Mouse (Mus musculus) ES-Bruce4 (cell line): ENCODE data around the gene Anp32a. TPM values are rescaled to one million over a fixed set of nuclear protein-coding genes. Genes with fewer than 3 reads are reported as not detected.

Source experiments
- H3K27ac ChIP-seq: 2 replicates; pipeline ENCODE4 v1.5.1; 2012; ENCODE audit warnings: low read length, inconsistent platforms; ENCODE audit not compliant: insufficient read depth
- H3K27me3 ChIP-seq: 2 replicates; pipeline ENCODE4 v1.6.1; 2012; ENCODE audit warnings: mild to moderate bottlenecking, low read length, inconsistent platforms; ENCODE audit not compliant: control insufficient read depth, poor library complexity, insufficient read depth, severe bottlenecking
- H3K36me3 ChIP-seq: 2 replicates; pipeline ENCODE4 v1.6.1; 2012; ENCODE audit warnings: inconsistent platforms, mild to moderate bottlenecking, low read length, moderate library complexity; ENCODE audit not compliant: control insufficient read depth, poor library complexity, insufficient read depth, severe bottlenecking
- H3K4me1 ChIP-seq: one replicate; pipeline ENCODE4 v1.8.1; 2011; ENCODE audit warnings: low read length; ENCODE audit not compliant: control insufficient read depth, insufficient read depth
- H3K4me3 ChIP-seq: 2 replicates; pipeline ENCODE4 v1.5.1; 2011; ENCODE audit warnings: low read depth, mild to moderate bottlenecking, low read length
- H3K9ac ChIP-seq: 2 replicates; pipeline ENCODE4 v1.6.1; 2012; ENCODE audit warnings: low read depth, mild to moderate bottlenecking, inconsistent platforms; ENCODE audit not compliant: poor library complexity, severe bottlenecking
- H3K9me3 ChIP-seq: replicated peaks from 2 replicates; pipeline ENCODE4 v1.6.1; 2012; ENCODE audit warnings: mild to moderate bottlenecking, low read length, inconsistent platforms; ENCODE audit not compliant: control insufficient read depth, poor library complexity, insufficient read depth, severe bottlenecking
- CTCF ChIP-seq: IDR thresholded peaks from one replicate; pipeline ENCODE4 v1.8.1; 2011; ENCODE audit warnings: low read depth, low read length
- EP300 ChIP-seq: IDR thresholded peaks from 2 replicates; pipeline ENCODE4 v1.6.1; 2011; ENCODE audit warnings: low read depth, low read length; ENCODE audit not compliant: insufficient read depth
- POLR2A ChIP-seq: IDR thresholded peaks from one replicate; pipeline ENCODE4 v1.8.1; 2011; ENCODE audit warnings: low read length; ENCODE audit not compliant: insufficient read depth
- polyA plus RNA-seq: library from polyadenylated mRNA; stranded (reverse); fragments of >200 nt; gene quantifications from 2 replicates; pipeline ENCODE4 v1.2.4, GENCODE M21; 2011; ENCODE audit warnings: low read depth; ENCODE audit not compliant: missing spikeins, insufficient read depth, insufficient read length

Anp32a gene
- polyA plus RNA-seq, 1 experiment, result 779 TPM

DNA sequence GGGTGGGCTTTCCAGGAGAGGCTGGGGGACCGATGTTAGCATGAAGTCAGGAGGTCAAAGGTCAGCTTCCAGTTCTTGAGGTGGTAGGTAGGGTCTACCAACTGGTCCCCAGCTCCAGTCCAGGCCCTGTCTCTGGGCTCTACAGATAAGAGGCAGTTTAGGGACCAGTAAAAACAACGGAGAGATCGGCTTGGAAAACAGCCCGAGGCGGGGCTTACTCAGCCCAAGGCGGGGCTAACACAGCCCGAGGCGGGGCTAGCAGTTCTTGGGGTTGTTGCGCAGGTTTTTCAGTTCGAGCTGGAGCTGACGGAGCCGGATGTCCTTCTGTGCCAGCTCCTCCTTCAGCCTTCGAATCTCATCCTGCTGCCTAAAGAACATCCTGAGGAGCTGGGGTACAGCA is 79.9 kb downstream of the Anp32a start:
- Histone ChIP-seq H3K9ac (peak overlapping the region; percentile 31; the same call in 1 of the 2 replicates), H3K36me3 (no peaks in the 10 kb centered on the region), H3K27me3 (no peaks in the 10 kb centered on the region), H3K9me3 (no peaks in the 10 kb centered on the region), H3K4me3 (peak overlapping the region; percentile 57), H3K27ac (no peak overlapping the region), H3K4me1 (no peaks in the 10 kb centered on the region)
- no peak for TF ChIP-seq CTCF
- no peak for TF ChIP-seq EP300
- no peak for TF ChIP-seq POLR2A

DNA sequence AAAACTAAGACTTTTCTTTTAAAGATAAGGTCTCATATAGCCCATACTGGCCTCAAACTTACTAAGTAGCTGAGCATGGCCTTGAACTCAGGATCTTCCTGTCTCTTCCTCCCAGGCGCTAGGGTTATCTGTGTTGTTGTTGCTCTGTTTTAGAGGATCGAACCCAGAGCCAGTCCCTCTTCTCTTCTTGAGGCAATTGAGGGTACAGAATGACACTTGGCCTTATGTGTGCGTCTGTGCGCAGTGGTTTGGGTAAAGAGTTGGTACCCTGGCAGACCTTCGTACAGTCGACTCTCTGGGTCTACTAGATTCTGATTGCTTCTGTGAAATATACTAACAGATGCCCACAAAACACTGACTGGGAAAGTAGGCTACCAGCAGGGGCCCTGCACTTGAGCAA is 80.8 kb downstream of the Anp32a start:
- Histone ChIP-seq H3K27ac (no peak overlapping the region), H3K36me3 (no peaks in the 10 kb centered on the region), H3K4me1 (no peaks in the 10 kb centered on the region), H3K27me3 (no peaks in the 10 kb centered on the region), H3K4me3 (no peak overlapping the region), H3K9me3 (no peaks in the 10 kb centered on the region), H3K9ac (no peak overlapping the region)
- TF ChIP-seq EP300, result no peak
- TF ChIP-seq POLR2A, result no peak
- no peak for TF ChIP-seq CTCF

DNA sequence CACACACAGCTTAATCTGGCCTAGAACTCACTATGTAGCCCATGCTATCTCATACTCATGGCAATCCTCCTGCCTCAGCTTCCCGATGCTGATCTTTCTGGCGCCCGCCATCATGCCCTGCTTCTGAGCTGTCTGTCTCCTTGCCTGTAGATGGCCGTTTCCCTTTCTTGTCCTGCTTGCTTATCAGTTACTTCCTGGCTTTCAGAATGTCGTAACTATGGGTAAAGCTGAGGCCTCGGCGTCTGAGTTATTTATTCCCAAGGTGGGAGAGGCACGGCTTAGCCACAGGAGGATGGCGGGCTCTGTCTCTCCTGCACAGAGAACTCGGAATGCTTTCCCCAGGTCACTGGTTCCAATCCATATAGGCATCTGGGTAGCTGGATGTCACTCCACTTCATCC is 81.8 kb downstream of the Anp32a start:
- Histone ChIP-seq H3K4me1 (no peaks in the 10 kb centered on the region), H3K27ac (no peak overlapping the region), H3K9ac (no peak overlapping the region), H3K9me3 (no peaks in the 10 kb centered on the region), H3K27me3 (no peaks in the 10 kb centered on the region), H3K36me3 (no peaks in the 10 kb centered on the region), H3K4me3 (no peak overlapping the region)
- no peak for TF ChIP-seq EP300
- TF ChIP-seq POLR2A, result no peak
- TF ChIP-seq CTCF, result no peak

DNA sequence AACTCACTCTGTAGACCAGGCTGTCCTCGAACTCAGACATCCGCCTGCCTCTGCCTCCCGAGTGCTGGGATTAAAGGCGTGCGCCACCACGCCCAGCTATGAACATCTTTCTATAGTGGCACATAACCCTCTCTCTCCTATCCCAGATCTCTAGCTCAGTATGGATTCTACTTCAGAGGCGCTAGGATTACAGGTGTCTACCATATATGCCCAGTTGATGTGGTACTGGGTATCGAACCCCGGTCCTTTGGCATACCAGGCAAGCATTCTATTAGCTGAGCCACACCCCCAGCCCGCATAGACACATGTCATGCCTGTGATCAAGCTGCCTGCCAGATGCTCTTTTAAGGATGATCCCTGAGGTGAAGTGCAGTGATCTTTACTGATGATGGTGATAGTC is 82.8 kb downstream of the Anp32a start:
- Histone ChIP-seq H3K9ac (no peak overlapping the region), H3K9me3 (no peaks in the 10 kb centered on the region), H3K36me3 (no peaks in the 10 kb centered on the region), H3K4me3 (no peak overlapping the region), H3K4me1 (no peaks in the 10 kb centered on the region), H3K27me3 (no peaks in the 10 kb centered on the region), H3K27ac (no peak overlapping the region)
- TF ChIP-seq CTCF, result no peak
- no peak for TF ChIP-seq EP300
- no peak for TF ChIP-seq POLR2A

DNA sequence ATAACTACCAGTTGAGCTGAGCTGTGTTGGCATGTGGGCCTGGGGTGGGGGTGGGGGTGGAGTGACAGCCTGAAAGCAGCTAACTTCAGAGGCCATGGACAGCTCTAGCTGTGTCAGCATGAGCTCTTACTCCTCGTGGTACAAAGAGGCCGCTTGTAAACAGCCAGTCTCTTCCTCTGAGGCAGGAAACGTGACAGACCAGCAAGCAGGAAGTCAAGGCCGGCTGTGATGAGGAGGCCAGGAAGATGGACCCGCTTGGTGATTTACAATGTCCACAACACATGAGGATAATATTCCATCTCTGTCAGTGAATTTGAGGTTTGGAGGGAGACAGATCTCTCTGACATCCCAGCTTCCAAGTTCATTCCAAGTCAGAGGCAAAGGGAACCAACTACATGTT is 84.2 kb downstream of the Anp32a start:
- Histone ChIP-seq H3K27ac (no peak overlapping the region), H3K36me3 (no peaks in the 10 kb centered on the region), H3K9me3 (no peaks in the 10 kb centered on the region)

DNA sequence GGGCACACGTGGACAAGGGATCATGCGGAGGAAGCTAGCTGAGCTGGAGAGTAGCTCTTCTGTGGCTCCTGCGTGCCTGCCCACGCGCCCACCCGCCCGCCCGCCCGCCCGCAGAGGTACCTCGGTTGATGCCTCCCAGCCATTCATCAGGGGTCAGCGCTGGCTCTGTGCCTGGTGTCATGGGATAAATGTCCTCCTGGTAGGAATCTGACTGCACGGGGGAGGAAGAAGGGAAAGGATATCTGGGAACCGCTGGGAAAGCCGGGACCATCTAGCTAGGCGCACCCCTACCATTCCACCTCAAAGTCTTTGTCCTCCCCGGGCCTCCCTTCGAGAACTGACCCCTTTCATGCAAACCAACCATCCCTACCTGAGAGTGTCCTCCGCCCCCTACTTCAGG is 84.9 kb downstream of the Anp32a start:
- no peaks in the 10 kb centered on the region for H3K9me3 ChIP-seq
- H3K27ac ChIP-seq, result no peak overlapping the region
- TF ChIP-seq EP300, result no peak
- TF ChIP-seq POLR2A, result no peak
- TF ChIP-seq CTCF, result no peak
- no peak overlapping the region for H3K9ac ChIP-seq
- no peaks in the 10 kb centered on the region for H3K4me1 ChIP-seq
- no peaks in the 10 kb centered on the region for H3K36me3 ChIP-seq
- H3K27me3 ChIP-seq, result no peaks in the 10 kb centered on the region
- H3K4me3 ChIP-seq, result no peak overlapping the region

More for the DNA sequence above, 84.2 kb downstream of the Anp32a start:
- H3K4me1 ChIP-seq, result no peaks in the 10 kb centered on the region
- no peaks in the 10 kb centered on the region for H3K27me3 ChIP-seq
- H3K4me3 ChIP-seq, result no peak overlapping the region
- no peak for TF ChIP-seq CTCF
- TF ChIP-seq EP300, result no peak
- no peak for TF ChIP-seq POLR2A
- no peak overlapping the region for H3K9ac ChIP-seq

DNA sequence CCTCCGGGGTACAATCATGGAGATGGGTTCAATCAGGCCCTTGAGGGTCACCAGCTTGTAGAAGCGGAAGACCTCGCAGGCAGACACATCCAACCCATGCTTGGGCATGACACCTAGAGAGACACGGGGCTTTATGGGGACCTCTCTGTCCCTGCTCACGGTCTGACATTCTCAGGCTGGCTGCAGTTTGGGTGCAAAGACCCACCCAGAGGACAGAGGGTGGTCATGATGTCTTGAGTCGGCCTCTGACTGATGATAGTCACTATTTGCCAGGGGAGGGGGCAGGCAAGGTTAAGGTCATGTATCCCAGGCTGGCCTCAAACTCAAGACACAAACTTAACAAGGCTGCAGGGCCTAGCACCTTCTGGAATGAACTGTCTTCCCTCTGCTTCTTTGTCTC is 85.4 kb downstream of the Anp32a start:
- H3K9me3 ChIP-seq, result no peaks in the 10 kb centered on the region
- no peak overlapping the region for H3K4me3 ChIP-seq
- H3K4me1 ChIP-seq, result no peaks in the 10 kb centered on the region
- no peak for TF ChIP-seq POLR2A
- no peak for TF ChIP-seq CTCF
- TF ChIP-seq EP300, result no peak
- no peak overlapping the region for H3K9ac ChIP-seq
- no peak overlapping the region for H3K27ac ChIP-seq
- no peaks in the 10 kb centered on the region for H3K27me3 ChIP-seq
- H3K36me3 ChIP-seq, result no peaks in the 10 kb centered on the region
